Mouse (Mus musculus) G1E (cell line): Measurements from ENCODE around the gene Ccdc106. TPM values are rescaled to one million over a fixed set of nuclear protein-coding genes. Genes with fewer than 3 reads are reported as not detected.

Experiments used
- ATAC-seq: 2 replicates; pipeline ENCODE4 v1.8.0; 2016; ENCODE audit warnings: mild to moderate bottlenecking; ENCODE audit not compliant: insufficient number of reproducible peaks, poor library complexity, low FRiP score, severe bottlenecking; ENCODE audit errors: extremely low read depth
- DNase-seq: peaks from one replicate; pipeline ENCODE4 v3.0.0; 2012; ENCODE audit warnings: low spot score
- H3K27me3 ChIP-seq: 2 replicates; pipeline ENCODE4 v1.6.1; 2012; ENCODE audit warnings: mild to moderate bottlenecking, low read length, inconsistent platforms; ENCODE audit not compliant: insufficient read depth
- H3K36me3 ChIP-seq: replicated peaks from 2 replicates; pipeline ENCODE3; 2012; ENCODE audit warnings: mild to moderate bottlenecking, inconsistent platforms
- H3K4me1 ChIP-seq: 2 replicates; pipeline ENCODE4 v1.6.1; 2012; ENCODE audit warnings: low read depth, low read length, inconsistent platforms, mixed read lengths; ENCODE audit not compliant: insufficient read depth
- H3K4me3 ChIP-seq: 2 replicates; pipeline ENCODE4 v1.5.1; 2012; ENCODE audit warnings: low read depth, mild to moderate bottlenecking, inconsistent platforms, low read length, moderate library complexity, mixed read lengths
- H3K9me3 ChIP-seq: replicated peaks from 2 replicates; pipeline ENCODE4 v1.6.1; 2012; ENCODE audit warnings: inconsistent platforms
- CTCF ChIP-seq: IDR thresholded peaks from 2 replicates; pipeline ENCODE4 v1.5.1; 2012; ENCODE audit warnings: low read depth, low read length, inconsistent platforms, mixed read lengths
- GATA1 ChIP-seq: IDR thresholded peaks from 2 replicates; pipeline ENCODE4 v1.6.1; 2012; ENCODE audit warnings: borderline replicate concordance, low read length, inconsistent platforms, mixed read lengths
- GATA2 ChIP-seq: IDR thresholded peaks from 2 replicates; pipeline ENCODE4 v1.6.1; 2012; ENCODE audit warnings: low read depth, low read length, inconsistent platforms, borderline replicate concordance
- POLR2AphosphoS5 ChIP-seq: IDR thresholded peaks from 2 replicates; pipeline ENCODE4 v1.6.1; 2012; ENCODE audit warnings: low read depth, low read length, inconsistent platforms; ENCODE audit not compliant: insufficient replicate concordance
- TAL1 ChIP-seq: conservative IDR thresholded peaks from 2 replicates; pipeline ENCODE4 v1.6.1; 2012; ENCODE audit warnings: low read depth, low read length, inconsistent platforms, mixed read lengths
- polyA plus RNA-seq: library from polyadenylated mRNA; stranded (reverse); fragments of >175 nt; gene quantifications from 2 replicates; pipeline ENCODE4 v1.2.3, GENCODE M21; 2012
- total RNA-seq, 2 experiments: library from RNA; stranded (forward) in 1 of 2; stranded (reverse) in 1 of 2; fragments of 200-1000 nt in 1 of 2; fragments of >200 nt in 1 of 2; fragmentation: Nextera tagmentation in 1 of 2; gene quantifications; 2 replicates each; pipeline ENCODE4 v1.2.3; 2014 to 2017

Ccdc106 gene
- total and polyA plus RNA-seq, 3 experiments: 0.21 TPM; not detected in 2

DNA sequence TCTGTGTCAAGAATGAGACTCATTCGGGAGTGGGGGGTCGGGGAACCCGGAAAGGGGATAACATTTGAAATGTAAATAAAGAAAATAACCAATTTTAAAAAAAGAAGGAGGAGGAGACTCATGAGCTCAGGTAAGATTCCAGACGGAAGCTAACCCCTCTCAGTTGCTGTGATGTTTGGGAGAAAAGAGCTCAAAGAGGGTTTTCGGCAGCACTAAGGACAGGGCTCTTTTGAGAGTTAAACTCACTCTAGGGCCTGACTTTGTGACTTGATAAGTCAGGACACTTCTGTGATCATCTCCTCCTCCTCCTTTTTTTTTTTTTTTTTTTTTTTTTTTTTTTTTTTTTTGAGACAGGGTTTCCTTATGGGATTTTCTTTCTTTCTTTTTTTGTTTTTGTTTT lies 18.6 kb downstream of the Ccdc106 start:
- peak overlapping the region; percentile 75 for H3K4me3 ChIP-seq
- H3K36me3 ChIP-seq: peaks cover 43% of the 10 kb centered on the region
- no peaks in the 10 kb centered on the region for H3K9me3 ChIP-seq
- DNase-seq (no peak), ATAC-seq (no peak)
- peaks cover 24% of the 10 kb centered on the region for H3K4me1 ChIP-seq
- H3K27me3 ChIP-seq: no peaks in the 10 kb centered on the region
- no peak for TF ChIP-seq CTCF
- no peak for TF ChIP-seq GATA1
- TF ChIP-seq POLR2AphosphoS5: no peak
- TF ChIP-seq GATA2: no peak
- TF ChIP-seq TAL1: no peak

DNA sequence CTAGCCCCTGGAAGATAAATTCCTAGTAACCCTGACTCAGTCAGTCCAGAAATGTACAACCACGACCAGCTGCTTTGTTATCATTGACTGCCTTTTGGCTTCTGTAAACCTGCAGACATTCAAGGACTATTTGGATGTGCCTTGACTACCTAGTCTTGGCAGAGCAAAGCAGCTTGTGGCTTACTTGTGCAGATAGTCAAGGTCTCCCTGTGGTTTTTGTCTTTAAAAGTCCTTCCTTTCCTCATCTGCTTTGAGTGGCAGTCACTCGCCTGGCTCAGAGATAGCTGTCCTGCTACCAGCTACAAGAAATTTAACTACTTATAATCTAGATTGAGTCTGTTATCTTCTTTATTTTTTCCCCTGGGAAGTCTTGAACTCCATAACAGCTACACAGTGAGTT lies 24.6 kb downstream of the Ccdc106 start:
- no peak for ATAC-seq
- no peak for TF ChIP-seq TAL1
- TF ChIP-seq POLR2AphosphoS5: no peak
- TF ChIP-seq GATA2: no peak
- no peak for TF ChIP-seq CTCF
- TF ChIP-seq GATA1: no peak
- Histone ChIP-seq H3K4me1 (0 out of 2 replicates have a peak, but pooled peaks cover 2% of the 10 kb centered on the region), H3K27me3 (peaks cover 3% of the 10 kb centered on the region; the same call in 1 of the 2 replicates), H3K36me3 (peaks cover 14% of the 10 kb centered on the region), H3K4me3 (no peak overlapping the region), H3K9me3 (no peaks in the 10 kb centered on the region)
- DNase-seq: no peak

GRCm38 (mm10) chr7:5046112-5046511 lies 25.8 kb downstream of the Ccdc106 start:
- Histone ChIP-seq H3K9me3 (no peaks in the 10 kb centered on the region), H3K4me1 (0 out of 2 replicates have a peak, but pooled peaks cover 2% of the 10 kb centered on the region), H3K4me3 (no peak overlapping the region), H3K27me3 (peaks cover 13% of the 10 kb centered on the region), H3K36me3 (peaks cover 9% of the 10 kb centered on the region)
- DNase-seq: no peak
- TF ChIP-seq GATA1: no peak
- TF ChIP-seq POLR2AphosphoS5: no peak
- no peak for TF ChIP-seq GATA2
- TF ChIP-seq CTCF: no peak
- no peak for TF ChIP-seq TAL1
- ATAC-seq: no peak

- ATAC-seq: peak; percentile 28; the same call in 1 of the 2 replicates
- Histone ChIP-seq H3K4me3 (no peak overlapping the region), H3K4me1 (0 out of 2 replicates have a peak, but pooled peaks cover 5% of the 10 kb centered on the region), H3K36me3 (peaks cover 3% of the 10 kb centered on the region), H3K27me3 (peaks cover 24% of the 10 kb centered on the region), H3K9me3 (no peaks in the 10 kb centered on the region)
- DNase-seq: no peak
- no peak for TF ChIP-seq CTCF
- no peak for TF ChIP-seq TAL1
- TF ChIP-seq GATA1: no peak
- TF ChIP-seq POLR2AphosphoS5: no peak
- TF ChIP-seq GATA2: no peak
Measured at GRCm38 (mm10) chr7:5047313-5047712, 27.0 kb downstream of the Ccdc106 start.

GRCm38 (mm10) chr7:5051193-5052192 lies 31.1 kb downstream of the Ccdc106 start, which contains the start of gene Zfp580:
Zfp580 (plus strand) TSS chr7:5051538.
- Histone ChIP-seq H3K4me3 (no peak within 1 kb of the TSS), H3K27me3 (peaks cover 63% of the 10 kb centered on the region), H3K4me1 (0 out of 2 replicates have a peak, but pooled peaks cover 2% of the 10 kb centered on the region), H3K9me3 (peaks cover 4% of the 10 kb centered on the region; the same call in 1 of the 2 replicates), H3K36me3 (no peaks in the 10 kb centered on the region)
- TF ChIP-seq TAL1 (no peak), CTCF (no peak), GATA1 (no peak), POLR2AphosphoS5 (no peak), GATA2 (no peak)
- ATAC-seq (no peak), DNase-seq (no peak)

DNA sequence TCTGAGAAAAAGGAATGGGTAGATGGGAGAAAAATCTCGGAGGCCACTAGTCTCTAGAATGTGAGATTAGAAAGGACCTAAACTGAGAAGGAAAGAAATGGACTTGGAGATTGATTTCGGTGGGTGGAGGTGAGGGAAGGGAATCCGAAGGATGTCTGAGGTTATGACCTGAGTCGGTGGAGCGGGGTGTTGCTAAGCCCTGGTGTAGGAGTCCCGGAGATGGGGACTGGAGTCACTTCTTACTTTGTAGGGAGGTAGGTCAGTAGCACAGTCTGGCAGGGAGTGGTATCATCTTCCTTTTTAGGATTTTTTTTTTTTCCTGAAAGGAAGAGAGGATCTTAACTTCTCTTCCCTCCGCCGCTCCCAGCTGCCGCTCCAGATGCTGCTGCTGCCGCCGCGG lies 32.1 kb downstream of the Ccdc106 start:
- DNase-seq (no peak), ATAC-seq (no peak)
- TF ChIP-seq POLR2AphosphoS5 (no peak), TAL1 (no peak), GATA2 (no peak), GATA1 (no peak)
- peaks cover 4% of the 10 kb centered on the region; the same call in 1 of the 2 replicates for H3K9me3 ChIP-seq
- H3K4me1 ChIP-seq: peaks cover 6% of the 10 kb centered on the region; the same call in 1 of the 2 replicates
- H3K36me3 ChIP-seq: no peaks in the 10 kb centered on the region
- no peak overlapping the region for H3K4me3 ChIP-seq
- H3K27me3 ChIP-seq: peaks cover 73% of the 10 kb centered on the region
